Mouse (Mus musculus): ENCODE results near the gene Hoxd13. TPM values are rescaled to one million over a fixed set of nuclear protein-coding genes. Genes with fewer than 3 reads are reported as not detected.
A peak's percentile ranks its signal among the peaks of the same experiment; 100 is the strongest.

Gene Hoxd13
- polyA plus RNA-seq, 1 experiment from 2014 or later = 0.77 TPM

GRCm38 (mm10) chr2:74701949-74702819, 34.1 kb downstream of the Hoxd13 start:
- ATAC-seq = no peak
- H3K9me3 ChIP-seq = no peaks in the 10 kb centered on the region
- H3K27ac ChIP-seq = no peak overlapping the region
- peaks cover 82% of the 10 kb centered on the region for H3K27me3 ChIP-seq (replicated peaks)
- H3K4me1 ChIP-seq (replicated peaks) = peaks cover 22% of the 10 kb centered on the region
- no peak overlapping the region for H3K4me2 ChIP-seq (replicated peaks)
- no peak overlapping the region for H3K9ac ChIP-seq
- no peaks in the 10 kb centered on the region for H3K36me3 ChIP-seq
- 14% methylated on average over 17 of the region's 17 CpGs for WGBS
- H3K4me3 ChIP-seq (replicated peaks) = no peak overlapping the region

- no peak overlapping the region for H3K27ac ChIP-seq
- WGBS = 36% methylated on average over 6 of the region's 6 CpGs
- no peak for ATAC-seq
- H3K9ac ChIP-seq = no peak overlapping the region
- no peaks in the 10 kb centered on the region for H3K36me3 ChIP-seq
- H3K9me3 ChIP-seq = no peaks in the 10 kb centered on the region
- peaks cover 80% of the 10 kb centered on the region for H3K27me3 ChIP-seq (replicated peaks)
- H3K4me1 ChIP-seq (replicated peaks) = peaks cover 18% of the 10 kb centered on the region
- no peak overlapping the region for H3K4me2 ChIP-seq (replicated peaks)
- no peak overlapping the region for H3K4me3 ChIP-seq (replicated peaks)
These were observed 34.7 kb downstream of the Hoxd13 start for GRCm38 (mm10) chr2:74702820-74703219.

- 0 out of 2 replicates have a peak overlapping the region, but pooled peaks have one; percentile 88 for H3K4me2 ChIP-seq (replicated peaks)
- 28% methylated on average over 10 of the region's 10 CpGs for WGBS
- H3K4me1 ChIP-seq (replicated peaks) = peaks cover 13% of the 10 kb centered on the region
- H3K27ac ChIP-seq = no peak overlapping the region
- no peaks in the 10 kb centered on the region for H3K36me3 ChIP-seq
- H3K9me3 ChIP-seq = no peaks in the 10 kb centered on the region
- no peak overlapping the region for H3K9ac ChIP-seq
- peaks cover 78% of the 10 kb centered on the region for H3K27me3 ChIP-seq (replicated peaks)
- no peak overlapping the region for H3K4me3 ChIP-seq (replicated peaks)
- ATAC-seq = no peak
These were observed 35.2 kb downstream of the Hoxd13 start for GRCm38 (mm10) chr2:74703317-74703716.

GRCm38 (mm10) chr2:74703720-74704392, 35.7 kb downstream of the Hoxd13 start:
- H3K4me2 ChIP-seq (replicated peaks) = peak overlapping the region; percentile 88
- no peaks in the 10 kb centered on the region for H3K9me3 ChIP-seq
- H3K27me3 ChIP-seq (replicated peaks) = peaks cover 78% of the 10 kb centered on the region
- 12% methylated on average over 26 of the region's 26 CpGs for WGBS
- H3K4me3 ChIP-seq (replicated peaks) = peak overlapping the region; percentile 63
- no peaks in the 10 kb centered on the region for H3K36me3 ChIP-seq
- no peak overlapping the region for H3K9ac ChIP-seq
- H3K27ac ChIP-seq = 0 out of 2 replicates have a peak overlapping the region, but pooled peaks have one; percentile 40
- no peak for ATAC-seq
- peaks cover 9% of the 10 kb centered on the region for H3K4me1 ChIP-seq (replicated peaks)

- ATAC-seq = peak; percentile 42
- H3K27ac ChIP-seq = peak within 1 kb of the TSS; percentile 86
These were observed 36.4 kb downstream of the Hoxd13 start, which contains the start of gene Hoxd8 for GRCm38 (mm10) chr2:74704393-74704998. TSS of gene Hoxd8 (plus strand) at chr2:74704615.

GRCm38 (mm10) chr2:74704999-74705466, 36.9 kb downstream of the Hoxd13 start:
- Histone ChIP-seq H3K27ac (peak overlapping the region; percentile 86), H3K9ac (peak overlapping the region; percentile 58), H3K27me3 (replicated peaks) (peaks cover 78% of the 10 kb centered on the region), H3K4me1 (replicated peaks) (peaks cover 9% of the 10 kb centered on the region), H3K9me3 (no peaks in the 10 kb centered on the region), H3K36me3 (no peaks in the 10 kb centered on the region), H3K4me2 (replicated peaks) (peak overlapping the region; percentile 88), H3K4me3 (replicated peaks) (peak overlapping the region; percentile 63)
- peak; percentile 39; the same call in 1 of the 2 replicates for ATAC-seq
- WGBS = under 1% methylated on average over 49 of the region's 66 CpGs

More at GRCm38 (mm10) chr2:74704393-74704998, 36.4 kb downstream of the Hoxd13 start, which contains the start of gene Hoxd8:
- Histone ChIP-seq H3K36me3 (no peaks in the 10 kb centered on the region), H3K9me3 (no peaks in the 10 kb centered on the region), H3K27me3 (replicated peaks) (peaks cover 78% of the 10 kb centered on the region), H3K4me2 (replicated peaks) (peak within 1 kb of the TSS; percentile 88), H3K4me1 (replicated peaks) (peaks cover 9% of the 10 kb centered on the region), H3K9ac (peak within 1 kb of the TSS; percentile 58), H3K4me3 (replicated peaks) (peak within 1 kb of the TSS; percentile 63)
- under 1% methylated on average over 47 of the region's 52 CpGs for WGBS

GRCm38 (mm10) chr2:74705467-74706089, 37.5 kb downstream of the Hoxd13 start:
- peaks cover 9% of the 10 kb centered on the region for H3K4me1 ChIP-seq (replicated peaks)
- peak; percentile 65 for ATAC-seq
- H3K27ac ChIP-seq = peak overlapping the region; percentile 86
- WGBS = under 1% methylated on average over 76 of the region's 85 CpGs
- H3K9ac ChIP-seq = peak overlapping the region; percentile 58
- no peaks in the 10 kb centered on the region for H3K9me3 ChIP-seq
- peak overlapping the region; percentile 63 for H3K4me3 ChIP-seq (replicated peaks)
- H3K36me3 ChIP-seq = no peaks in the 10 kb centered on the region
- peaks cover 76% of the 10 kb centered on the region for H3K27me3 ChIP-seq (replicated peaks)
- peak overlapping the region; percentile 88 for H3K4me2 ChIP-seq (replicated peaks)

GRCm38 (mm10) chr2:74706393-74706960, 38.4 kb downstream of the Hoxd13 start:
- Histone ChIP-seq H3K27me3 (replicated peaks) (peaks cover 67% of the 10 kb centered on the region), H3K9me3 (no peaks in the 10 kb centered on the region), H3K4me2 (replicated peaks) (peak overlapping the region; percentile 88; the same call in 1 of the 2 replicates), H3K36me3 (no peaks in the 10 kb centered on the region), H3K4me3 (replicated peaks) (peak overlapping the region; percentile 63), H3K27ac (no peak overlapping the region), H3K9ac (no peak overlapping the region), H3K4me1 (replicated peaks) (peaks cover 9% of the 10 kb centered on the region)
- WGBS = 8% methylated on average over 13 of the region's 13 CpGs
- no peak for ATAC-seq

GRCm38 (mm10) chr2:74707599-74707998, 39.5 kb downstream of the Hoxd13 start:
- peaks cover 70% of the 10 kb centered on the region for H3K27me3 ChIP-seq (replicated peaks)
- WGBS = 32% methylated on average over 7 of the region's 7 CpGs
- no peaks in the 10 kb centered on the region for H3K9me3 ChIP-seq
- ATAC-seq = no peak
- H3K4me3 ChIP-seq (replicated peaks) = no peak overlapping the region; the same call in 1 of the 2 replicates
- H3K4me1 ChIP-seq (replicated peaks) = peaks cover 9% of the 10 kb centered on the region
- H3K27ac ChIP-seq = no peak overlapping the region
- H3K4me2 ChIP-seq (replicated peaks) = peak overlapping the region; percentile 30; the same call in 1 of the 2 replicates
- no peaks in the 10 kb centered on the region for H3K36me3 ChIP-seq
- no peak overlapping the region for H3K9ac ChIP-seq

- Histone ChIP-seq H3K9ac (no peak overlapping the region), H3K27me3 (replicated peaks) (peaks cover 69% of the 10 kb centered on the region), H3K4me1 (replicated peaks) (peaks cover 9% of the 10 kb centered on the region), H3K4me3 (replicated peaks) (no peak overlapping the region), H3K27ac (no peak overlapping the region), H3K9me3 (no peaks in the 10 kb centered on the region), H3K4me2 (replicated peaks) (no peak overlapping the region), H3K36me3 (no peaks in the 10 kb centered on the region)
- WGBS = 32% methylated on average over 4 of the region's 4 CpGs
- ATAC-seq = no peak
These were observed 40.6 kb downstream of the Hoxd13 start for GRCm38 (mm10) chr2:74708676-74709075.
